Mouse (Mus musculus) megakaryocyte progenitor cell, adult 5-6 weeks (primary cell): ENCODE results near the gene Poldip2. TPM values are rescaled to one million over a fixed set of nuclear protein-coding genes. Genes with fewer than 3 reads are reported as not detected.

Experiments used
- ATAC-seq: replicated peaks from 2 replicates; pipeline ENCODE4 v1.8.0; 2016; ENCODE audit warnings: mild to moderate bottlenecking, moderate TSS enrichment, inconsistent platforms; ENCODE audit not compliant: poor library complexity
- total RNA-seq, 2 experiments: library from RNA; stranded (forward) in 1 of 2; stranded (reverse) in 1 of 2; fragments of 157-497, 149-512 nt in 1 of 2; fragments of 200-1000 nt in 1 of 2; gene quantifications; 2 replicates each; pipeline versions ENCODE4 v1.2.3 to v1.2.4; 2015 to 2017

Poldip2 gene
- total RNA-seq, 2 experiments from 2014 or later: 57.5 to 59.2 TPM

GRCm38 (mm10) chr11:78536690-78537084 lies 24.7 kb downstream of the Poldip2 start:
- no peak for ATAC-seq

GRCm38 (mm10) chr11:78540358-78540757 lies 28.4 kb downstream of the Poldip2 start:
- ATAC-seq: no peak

GRCm38 (mm10) chr11:78544449-78545111 lies 32.6 kb downstream of the Poldip2 start:
- peak; percentile 44; the same call in 1 of the 2 replicates for ATAC-seq

- ATAC-seq: no peak
These were observed 33.2 kb downstream of the Poldip2 start for GRCm38 (mm10) chr11:78545181-78545580.

GRCm38 (mm10) chr11:78547718-78548460 lies 35.9 kb downstream of the Poldip2 start:
- no peak for ATAC-seq

GRCm38 (mm10) chr11:78549491-78549987 lies 37.5 kb downstream of the Poldip2 start:
- ATAC-seq: no peak

GRCm38 (mm10) chr11:78550168-78551058 lies 38.4 kb downstream of the Poldip2 start, which contains the start of gene Tmem97:
Gene Tmem97, minus strand, starts transcription at chr11:78550777.
- ATAC-seq: peak; percentile 99

GRCm38 (mm10) chr11:78551059-78551398 lies 39.0 kb downstream of the Poldip2 start:
- no peak for ATAC-seq

GRCm38 (mm10) chr11:78555623-78556022 lies 43.6 kb downstream of the Poldip2 start:
- ATAC-seq: no peak

- no peak for ATAC-seq
These were observed 44.1 kb downstream of the Poldip2 start for GRCm38 (mm10) chr11:78556070-78556469.

GRCm38 (mm10) chr11:78557241-78557640 lies 45.2 kb downstream of the Poldip2 start:
- ATAC-seq: peak; percentile 49; the same call in 1 of the 2 replicates

GRCm38 (mm10) chr11:78560447-78560846 lies 48.5 kb downstream of the Poldip2 start:
- peak; percentile 91 for ATAC-seq

- ATAC-seq: peak; percentile 34; the same call in 1 of the 2 replicates
These were observed 54.8 kb downstream of the Poldip2 start for GRCm38 (mm10) chr11:78566775-78567174.

GRCm38 (mm10) chr11:78567614-78568013 lies 55.6 kb downstream of the Poldip2 start:
- no peak for ATAC-seq

- ATAC-seq: no peak
These were observed 56.8 kb downstream of the Poldip2 start for GRCm38 (mm10) chr11:78568827-78569226.

GRCm38 (mm10) chr11:78569806-78570205 lies 57.8 kb downstream of the Poldip2 start:
- no peak for ATAC-seq

- ATAC-seq: no peak
These were observed 59.4 kb downstream of the Poldip2 start for GRCm38 (mm10) chr11:78571441-78571840.

- ATAC-seq: peak; percentile 46
These were observed 59.9 kb downstream of the Poldip2 start for GRCm38 (mm10) chr11:78571854-78572253.
